Mouse (Mus musculus): ENCODE data around the gene Sap18b. TPM values are rescaled to one million over a fixed set of nuclear protein-coding genes. Genes with fewer than 3 reads are reported as not detected.
A peak's percentile ranks its signal among the peaks of the same experiment; 100 is the strongest.

Gene Sap18b
- polyA plus RNA-seq, 1 experiment, result 12.3 TPM

DNA sequence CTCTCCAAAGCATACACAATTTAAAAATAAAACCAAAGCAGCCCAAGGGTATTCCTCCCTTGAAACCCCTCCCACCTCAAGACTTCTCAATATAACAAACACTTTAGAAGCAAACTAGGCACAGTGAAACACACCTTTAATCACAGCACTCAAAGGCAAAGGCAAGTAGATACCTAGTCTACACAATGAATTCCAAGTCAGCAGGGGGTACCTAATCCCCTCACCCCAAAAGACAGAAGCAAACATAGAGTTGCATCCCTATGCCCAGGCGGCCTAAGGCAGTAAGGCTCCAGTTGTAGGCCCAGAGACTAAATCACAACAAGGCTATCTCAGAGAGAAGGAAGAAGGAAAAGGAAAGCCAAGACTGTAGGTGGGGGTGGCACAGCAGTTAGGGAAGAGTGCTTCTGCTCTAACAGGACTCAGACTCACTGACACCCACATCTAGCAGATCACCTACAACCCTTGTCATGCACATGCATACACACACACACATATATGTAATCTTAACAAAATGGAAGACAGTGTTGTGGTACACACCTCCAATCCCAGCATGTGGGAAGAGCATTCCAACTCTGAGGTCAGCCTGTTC, 23.6 kb upstream of the Sap18b start:
- H3K36me3 ChIP-seq (ENCODE audit: control insufficient read depth), result peaks cover 79% of the 10 kb centered on the region
- TF ChIP-seq GATA1 (IDR thresholded peaks at IDR 0.05; ENCODE audit: low read length) (no peak), TAL1 (IDR thresholded peaks at IDR 0.05; ENCODE audit: low read length) (no peak)
- peaks cover 53% of the 10 kb centered on the region for H3K4me1 ChIP-seq (ENCODE audit: control insufficient read depth)

DNA sequence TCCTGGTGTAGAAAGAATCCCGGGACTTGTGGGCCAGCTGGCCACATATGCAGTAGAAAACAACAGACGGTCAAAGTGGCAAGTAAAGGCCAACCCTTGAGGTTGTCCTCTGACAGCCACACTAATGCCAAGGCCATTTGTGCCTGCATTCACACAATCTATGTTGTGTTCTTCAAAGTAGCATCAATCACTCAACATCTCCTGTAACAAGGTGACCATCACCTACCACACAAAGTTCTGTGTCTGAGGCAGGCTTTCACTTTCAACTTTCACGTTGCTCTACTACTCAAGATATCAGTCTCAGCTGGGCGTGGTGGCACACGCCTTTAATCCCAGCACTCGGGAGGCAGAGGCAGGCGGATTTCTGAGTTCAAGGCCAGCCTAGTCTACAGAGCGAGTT, 22.9 kb upstream of the Sap18b start:
- Histone ChIP-seq H3K9me3 (ENCODE audit: control insufficient read depth, low read length) (no peaks in the 10 kb centered on the region), H3K36me3 (ENCODE audit: control insufficient read depth) (peaks cover 77% of the 10 kb centered on the region), H3K4me3 (replicated peaks) (no peak overlapping the region), H3K27me3 (ENCODE audit: control insufficient read depth) (no peaks in the 10 kb centered on the region), H3K4me1 (ENCODE audit: control insufficient read depth) (peaks cover 53% of the 10 kb centered on the region)
- no peak for TF ChIP-seq TAL1 (IDR thresholded peaks at IDR 0.05; ENCODE audit: low read length)
- no peak for TF ChIP-seq GATA1 (IDR thresholded peaks at IDR 0.05; ENCODE audit: low read length)

More for the DNA sequence above, 23.6 kb upstream of the Sap18b start:
- H3K27me3 ChIP-seq (ENCODE audit: control insufficient read depth), result no peaks in the 10 kb centered on the region
- H3K9me3 ChIP-seq (ENCODE audit: control insufficient read depth, low read length), result no peaks in the 10 kb centered on the region
- H3K4me3 ChIP-seq (replicated peaks), result no peak overlapping the region

DNA sequence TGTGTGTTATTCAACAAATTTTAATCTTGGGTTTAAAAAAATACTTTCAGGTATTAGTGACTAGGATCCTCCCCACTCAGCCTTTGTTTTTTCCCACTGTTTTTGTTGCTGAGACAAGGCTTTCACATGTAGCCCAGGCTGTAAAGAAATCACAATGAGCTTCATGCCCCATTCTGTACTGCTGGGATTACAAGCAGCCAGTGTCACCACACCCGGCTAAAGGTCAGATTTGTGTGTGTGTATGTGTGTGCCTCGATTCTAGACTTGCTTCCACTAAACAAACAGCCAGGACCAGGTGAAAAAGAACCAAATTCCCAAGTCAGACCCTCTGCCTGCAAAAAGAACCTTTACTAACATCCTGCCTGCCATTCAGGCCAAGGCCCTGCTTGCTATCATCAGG, 19.7 kb upstream of the Sap18b start:
- Histone ChIP-seq H3K27me3 (ENCODE audit: control insufficient read depth) (no peaks in the 10 kb centered on the region), H3K36me3 (ENCODE audit: control insufficient read depth) (peaks cover 49% of the 10 kb centered on the region), H3K9me3 (ENCODE audit: control insufficient read depth, low read length) (no peaks in the 10 kb centered on the region), H3K4me3 (replicated peaks) (peak overlapping the region; percentile 98), H3K4me1 (ENCODE audit: control insufficient read depth) (peaks cover 53% of the 10 kb centered on the region)
- TF ChIP-seq GATA1 (IDR thresholded peaks at IDR 0.05; ENCODE audit: low read length), result no peak
- no peak for TF ChIP-seq TAL1 (IDR thresholded peaks at IDR 0.05; ENCODE audit: low read length)

DNA sequence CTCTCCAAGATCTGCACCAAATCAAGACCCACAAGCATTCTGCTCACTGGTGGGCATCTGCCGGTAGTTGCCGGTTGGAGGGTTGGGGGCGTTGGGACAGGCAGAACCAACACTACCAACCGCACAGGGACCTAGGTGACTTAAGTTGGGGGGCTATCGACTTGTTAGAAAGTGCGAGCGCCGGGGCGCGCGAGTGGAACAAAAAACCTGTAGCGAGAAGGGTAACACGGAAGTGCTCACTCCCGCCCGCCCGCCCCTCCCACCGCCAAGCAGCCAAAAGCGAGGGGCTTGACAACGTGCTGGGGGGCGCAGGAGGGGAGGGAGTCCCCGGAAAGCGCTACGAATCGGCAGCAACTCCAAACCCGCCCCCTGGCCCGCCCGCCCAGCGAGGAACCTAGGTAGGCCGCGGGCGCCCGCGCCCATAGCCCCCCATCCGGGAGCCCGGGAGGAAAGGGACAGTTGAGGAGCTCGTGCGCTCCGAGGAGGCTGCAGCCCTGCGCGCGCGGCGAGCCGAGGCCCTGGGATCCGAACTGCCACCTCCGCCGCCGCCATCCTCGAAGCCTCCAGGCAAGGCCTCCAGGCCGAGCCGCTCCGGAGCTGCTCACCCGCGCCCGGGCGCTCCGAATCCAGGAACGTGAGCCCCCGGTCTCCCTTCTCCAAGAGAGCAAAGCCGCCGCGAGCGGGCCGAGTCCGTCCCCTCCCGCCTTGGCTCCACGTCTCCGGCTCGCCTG, 18.5 kb upstream of the Sap18b start:
- no peaks in the 10 kb centered on the region for H3K27me3 ChIP-seq (ENCODE audit: control insufficient read depth)
- peak overlapping the region; percentile 98 for H3K4me3 ChIP-seq (replicated peaks)
- peaks cover 50% of the 10 kb centered on the region for H3K4me1 ChIP-seq (ENCODE audit: control insufficient read depth)
- TF ChIP-seq GATA1 (IDR thresholded peaks at IDR 0.05; ENCODE audit: low read length), result no peak
- TF ChIP-seq TAL1 (IDR thresholded peaks at IDR 0.05; ENCODE audit: low read length), result no peak
- H3K36me3 ChIP-seq (ENCODE audit: control insufficient read depth), result peaks cover 38% of the 10 kb centered on the region
- H3K9me3 ChIP-seq (ENCODE audit: control insufficient read depth, low read length), result no peaks in the 10 kb centered on the region

DNA sequence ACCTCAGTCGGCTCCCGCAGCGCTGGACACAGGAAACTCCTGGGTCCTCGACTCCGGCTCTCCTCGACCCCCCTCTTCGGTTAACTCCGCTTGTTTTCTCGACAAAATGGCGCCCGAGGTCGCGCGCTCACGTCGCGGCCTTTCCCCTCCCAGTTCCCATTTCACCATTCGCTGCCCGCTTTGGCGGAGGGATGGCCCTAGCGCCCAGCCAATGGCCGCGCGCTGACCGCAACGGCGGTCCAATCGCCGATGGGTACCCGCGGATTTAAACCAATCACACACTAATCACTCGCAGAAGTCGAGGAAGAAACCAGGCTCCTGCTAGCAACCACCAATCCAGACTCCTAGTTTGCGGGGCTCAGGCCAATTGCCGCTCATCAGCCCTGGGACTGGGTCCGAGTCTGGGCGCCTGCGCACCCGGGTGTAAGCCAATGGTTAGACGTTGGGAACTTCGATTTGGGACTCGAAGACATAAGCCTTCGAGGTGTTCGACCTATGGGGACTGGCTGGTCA, 17.8 kb upstream of the Sap18b start, which contains the start of gene Cnot1:
Gene Cnot1, minus strand, starts transcription at position 134 of the 513 bp plus-strand sequence.
- Histone ChIP-seq H3K27me3 (ENCODE audit: control insufficient read depth) (no peaks in the 10 kb centered on the region), H3K4me1 (ENCODE audit: control insufficient read depth) (peaks cover 42% of the 10 kb centered on the region), H3K36me3 (ENCODE audit: control insufficient read depth) (peaks cover 30% of the 10 kb centered on the region), H3K9me3 (ENCODE audit: control insufficient read depth, low read length) (no peaks in the 10 kb centered on the region), H3K4me3 (replicated peaks) (peak within 1 kb of the TSS; percentile 98)
- no peak for TF ChIP-seq GATA1 (IDR thresholded peaks at IDR 0.05; ENCODE audit: low read length)
- no peak for TF ChIP-seq TAL1 (IDR thresholded peaks at IDR 0.05; ENCODE audit: low read length)

DNA sequence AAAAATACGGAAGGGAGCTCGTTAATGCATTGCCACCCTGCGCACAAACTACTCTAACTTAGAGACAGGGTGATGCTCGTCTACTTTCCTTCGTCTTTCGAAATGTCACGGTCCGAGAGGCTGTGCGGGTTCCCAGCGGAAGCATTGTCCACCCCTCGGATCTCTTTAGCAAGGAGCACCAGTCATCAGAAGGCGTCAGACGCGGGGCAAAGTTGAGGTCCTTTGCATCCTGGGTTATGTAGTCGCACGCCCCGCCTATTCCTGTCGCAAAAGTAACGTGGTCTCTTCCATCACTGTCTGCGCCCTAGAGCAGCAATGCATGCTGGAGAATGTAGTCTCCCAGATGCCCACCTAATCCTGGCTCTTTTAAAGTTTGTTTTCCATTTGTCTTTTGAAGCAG, 17.3 kb upstream of the Sap18b start:
- TF ChIP-seq TAL1 (IDR thresholded peaks at IDR 0.05; ENCODE audit: low read length) (no peak), GATA1 (IDR thresholded peaks at IDR 0.05; ENCODE audit: low read length) (no peak)
- Histone ChIP-seq H3K4me3 (replicated peaks) (peak overlapping the region; percentile 98), H3K36me3 (ENCODE audit: control insufficient read depth) (peaks cover 26% of the 10 kb centered on the region), H3K27me3 (ENCODE audit: control insufficient read depth) (no peaks in the 10 kb centered on the region), H3K9me3 (ENCODE audit: control insufficient read depth, low read length) (no peaks in the 10 kb centered on the region), H3K4me1 (ENCODE audit: control insufficient read depth) (peaks cover 37% of the 10 kb centered on the region)

DNA sequence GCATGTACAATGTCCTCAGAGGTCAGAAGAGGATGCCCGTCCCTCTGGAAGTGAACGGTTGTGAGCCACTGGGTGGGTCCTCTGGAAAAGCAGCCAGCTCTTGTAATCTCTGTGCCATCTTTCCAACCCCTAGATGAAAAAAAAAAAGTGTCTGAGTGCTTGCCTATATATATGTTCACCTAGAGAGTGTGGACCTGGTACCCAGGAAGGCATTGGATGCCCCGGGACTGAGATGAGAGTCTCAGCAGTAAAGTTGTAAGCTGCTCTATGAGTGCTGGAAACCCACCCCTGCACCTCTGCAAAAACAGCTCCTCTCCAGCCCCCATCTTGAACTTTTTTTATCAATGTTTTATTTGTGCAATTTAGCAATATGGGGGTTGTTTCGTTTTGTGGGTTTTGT, 16.5 kb upstream of the Sap18b start:
- Histone ChIP-seq H3K4me1 (ENCODE audit: control insufficient read depth) (peaks cover 33% of the 10 kb centered on the region), H3K36me3 (ENCODE audit: control insufficient read depth) (peaks cover 20% of the 10 kb centered on the region), H3K9me3 (ENCODE audit: control insufficient read depth, low read length) (no peaks in the 10 kb centered on the region), H3K27me3 (ENCODE audit: control insufficient read depth) (no peaks in the 10 kb centered on the region), H3K4me3 (replicated peaks) (peak overlapping the region; percentile 98)
- TF ChIP-seq TAL1 (IDR thresholded peaks at IDR 0.05; ENCODE audit: low read length), result no peak
- no peak for TF ChIP-seq GATA1 (IDR thresholded peaks at IDR 0.05; ENCODE audit: low read length)

DNA sequence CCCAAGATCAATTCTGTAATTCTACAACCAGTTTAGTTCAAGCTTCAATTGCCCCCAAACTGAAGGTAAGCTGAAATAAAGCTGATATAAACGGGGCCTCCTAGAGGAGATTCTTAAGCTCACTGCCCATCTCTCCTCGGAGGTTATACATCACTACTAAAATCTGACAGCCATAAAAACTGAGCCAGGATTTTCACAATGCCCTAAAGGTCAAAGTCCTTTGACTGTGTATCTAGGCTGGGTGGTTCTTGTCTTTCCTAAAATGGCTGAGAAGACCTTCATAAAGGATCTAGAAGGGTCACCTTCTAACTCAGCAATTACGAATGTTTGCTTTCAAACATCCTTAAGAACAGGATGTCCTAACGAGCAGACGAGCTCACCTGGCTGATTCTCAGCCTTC, 16.0 kb upstream of the Sap18b start:
- peaks cover 33% of the 10 kb centered on the region for H3K4me1 ChIP-seq (ENCODE audit: control insufficient read depth)
- TF ChIP-seq TAL1 (IDR thresholded peaks at IDR 0.05; ENCODE audit: low read length) (no peak), GATA1 (IDR thresholded peaks at IDR 0.05; ENCODE audit: low read length) (no peak)
- no peaks in the 10 kb centered on the region for H3K27me3 ChIP-seq (ENCODE audit: control insufficient read depth)
- H3K9me3 ChIP-seq (ENCODE audit: control insufficient read depth, low read length), result no peaks in the 10 kb centered on the region
- H3K36me3 ChIP-seq (ENCODE audit: control insufficient read depth), result peaks cover 16% of the 10 kb centered on the region
- H3K4me3 ChIP-seq (replicated peaks), result no peak overlapping the region

DNA sequence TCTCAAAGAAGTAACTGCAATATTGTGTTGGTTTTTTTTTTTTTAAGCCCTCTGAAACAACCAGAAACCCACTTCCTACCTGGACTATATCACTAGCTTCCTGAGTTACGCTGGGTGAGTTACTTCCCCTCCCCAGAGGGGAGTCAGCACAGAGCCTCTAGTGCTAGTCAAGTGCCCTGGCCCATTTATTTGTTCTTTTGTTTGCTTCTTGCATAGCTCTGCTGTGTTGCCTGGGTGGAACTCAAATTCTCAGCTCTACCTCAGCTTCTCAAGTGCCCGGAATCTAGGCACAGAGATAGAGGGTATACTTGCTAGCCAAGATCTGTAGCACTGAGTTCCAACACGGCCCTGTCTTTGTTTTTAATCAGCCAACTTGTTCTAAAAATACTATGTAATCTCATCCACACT, 15.0 kb upstream of the Sap18b start:
- no peaks in the 10 kb centered on the region for H3K27me3 ChIP-seq (ENCODE audit: control insufficient read depth)
- peaks cover 25% of the 10 kb centered on the region for H3K4me1 ChIP-seq (ENCODE audit: control insufficient read depth)
- no peaks in the 10 kb centered on the region for H3K9me3 ChIP-seq (ENCODE audit: control insufficient read depth, low read length)
- peaks cover 6% of the 10 kb centered on the region for H3K36me3 ChIP-seq (ENCODE audit: control insufficient read depth)
- TF ChIP-seq GATA1 (IDR thresholded peaks at IDR 0.05; ENCODE audit: low read length) (no peak), TAL1 (IDR thresholded peaks at IDR 0.05; ENCODE audit: low read length) (no peak)
- no peak overlapping the region for H3K4me3 ChIP-seq (replicated peaks)
